Mouse (Mus musculus): ENCODE data around the gene Zic2.

Zic2 gene

DNA sequence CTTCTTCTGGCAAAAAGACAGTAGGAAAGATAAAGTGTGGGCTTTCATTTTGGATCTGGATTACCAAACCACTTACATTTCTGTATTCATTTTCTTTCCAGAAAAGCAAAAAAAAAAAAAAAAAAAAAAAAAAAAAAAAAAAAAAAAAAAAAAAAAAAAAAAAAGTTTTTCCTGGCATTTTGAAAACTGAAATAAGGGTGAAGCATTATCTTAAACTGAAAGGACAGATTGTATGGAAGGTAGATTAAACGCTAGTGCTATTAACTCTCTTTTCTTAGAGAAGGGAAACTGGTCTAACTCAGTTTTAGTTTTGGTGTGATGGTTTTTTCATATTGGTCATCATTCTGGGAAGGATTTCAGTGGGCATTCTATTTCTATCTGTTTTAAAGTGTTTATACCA is 16.8 kb downstream of the Zic2 start:
- DNase-seq (ENCODE audit: extremely low spot score), result no peak

DNA sequence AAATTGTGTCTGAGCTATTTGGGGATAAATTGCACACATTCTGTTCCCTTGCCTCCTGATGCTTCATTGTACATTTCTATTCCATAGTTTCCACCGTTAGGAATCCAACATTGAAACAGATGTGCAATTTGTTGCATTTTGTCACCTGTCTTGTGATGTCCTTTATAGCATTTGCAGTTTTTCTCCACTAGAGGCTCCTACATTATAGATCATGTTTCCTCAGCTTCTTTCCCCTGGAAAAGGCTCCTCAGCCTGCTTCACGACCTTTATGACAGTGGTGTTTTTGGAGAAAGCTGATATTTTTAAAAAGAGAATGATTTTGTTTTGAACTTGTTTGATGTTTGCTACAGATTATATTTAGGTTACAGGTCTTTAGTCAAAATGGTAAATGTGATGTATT is 33.8 kb downstream of the Zic2 start:
- no peak for DNase-seq (ENCODE audit: extremely low spot score)

DNA sequence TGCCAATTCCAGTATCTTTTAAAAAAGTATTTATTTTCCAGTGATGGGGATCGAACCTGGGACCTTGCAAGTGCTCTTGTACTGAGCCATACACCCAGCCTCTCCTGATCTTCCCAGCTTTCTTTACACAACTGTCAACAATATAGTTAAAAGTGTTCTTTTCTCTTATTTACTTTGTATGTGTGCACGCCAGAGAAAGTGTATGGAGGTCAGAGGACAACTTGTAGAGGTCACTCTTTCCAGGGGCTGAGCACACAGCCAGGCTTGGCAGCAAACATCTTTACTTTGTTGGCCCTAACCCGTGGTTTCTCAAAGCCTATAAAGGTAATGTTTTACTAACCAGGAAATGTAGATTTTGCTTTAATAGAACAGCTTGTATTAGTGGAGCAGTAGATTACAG is 36.3 kb downstream of the Zic2 start:
- no peak for DNase-seq (ENCODE audit: extremely low spot score)

DNA sequence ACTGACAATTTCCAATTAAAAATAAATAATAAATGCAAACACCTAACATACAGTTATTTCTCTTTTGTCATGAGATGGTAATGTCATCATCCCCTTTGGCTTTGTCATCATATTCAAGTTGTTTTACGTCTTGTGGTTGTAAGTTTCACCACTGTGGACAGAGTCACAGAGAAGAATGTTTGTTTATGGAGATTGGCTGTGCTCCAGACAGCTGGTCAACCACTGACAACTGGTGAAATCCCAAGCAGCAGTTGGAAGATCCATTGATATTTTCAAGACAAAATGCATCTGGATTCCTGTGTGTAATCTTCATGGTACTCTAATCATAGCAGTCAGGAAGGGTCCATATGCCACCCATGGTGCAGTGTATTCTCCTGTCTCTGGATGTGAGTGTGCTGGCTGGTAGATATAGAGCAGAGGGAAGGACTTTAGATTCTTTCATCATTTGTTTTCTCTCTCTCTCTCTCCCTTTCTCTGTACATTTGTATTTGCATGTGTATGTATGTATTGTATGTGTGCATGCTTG is 38.3 kb downstream of the Zic2 start:
- DNase-seq (ENCODE audit: extremely low spot score), result no peak

DNA sequence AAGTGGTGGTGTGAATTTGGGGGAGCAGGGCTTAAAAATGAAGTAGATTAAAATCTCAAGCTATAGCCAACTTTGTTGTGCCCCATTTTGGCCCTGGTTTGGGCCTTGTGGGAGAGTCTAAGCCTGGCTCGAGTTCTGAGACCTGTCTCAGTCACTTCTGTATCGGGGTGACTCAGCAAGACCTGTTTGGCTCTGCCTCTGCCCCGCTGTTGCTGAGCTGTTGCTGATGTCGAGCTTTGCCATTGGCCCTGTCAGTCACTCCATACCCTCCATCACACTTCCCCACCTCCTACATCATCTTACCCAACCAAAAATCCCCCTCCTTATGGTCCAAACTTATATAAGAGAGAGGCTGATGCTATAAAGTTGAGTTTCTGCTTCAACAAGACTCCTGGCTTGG is 53.2 kb downstream of the Zic2 start:
- DNase-seq (ENCODE audit: extremely low spot score), result no peak

Measured in embryo, embryonic 9.5 days (tissue).